Mouse (Mus musculus): ENCODE measurements around the gene Ccdc73.

- TF ChIP-seq MAFK (IDR thresholded peaks at IDR 0.05; ENCODE audit: insufficient read depth, low read depth, low read length) (no peak), CHD2 (IDR thresholded peaks at IDR 0.05; ENCODE audit: low read depth, low read length) (no peak)
Observed at GRCm38 (mm10) chr2:105043152-105043551, 175.5 kb downstream of the Ccdc73 start.

Data from ES-E14 (cell line).